Mouse (Mus musculus): ENCODE measurements around the gene Fam3a. TPM values are rescaled to one million over a fixed set of nuclear protein-coding genes. Genes with fewer than 3 reads are reported as not detected.

Fam3a gene
- polyA plus RNA-seq, 1 experiment from 2014 or later = 26.7 TPM

- Histone ChIP-seq H3K4me1 (ENCODE audit: control insufficient read depth, insufficient read depth, low read length) (no peaks in the 10 kb centered on the region), H3K4me2 (ENCODE audit: low read depth, low read length) (no peak overlapping the region), H3K27ac (replicated peaks; ENCODE audit: low read depth, low read length) (no peak overlapping the region), H3K36me3 (replicated peaks; ENCODE audit: control insufficient read depth, insufficient read depth, low read depth, low read length) (no peaks in the 10 kb centered on the region), H3K4me3 (ENCODE audit: low read depth, low read length) (no peak overlapping the region), H3K9ac (replicated peaks; ENCODE audit: low read length) (no peak overlapping the region), H3K9me3 (replicated peaks; ENCODE audit: control insufficient read depth, low read length) (no peaks in the 10 kb centered on the region), H3K27me3 (ENCODE audit: control insufficient read depth, insufficient read depth, low read length) (no peaks in the 10 kb centered on the region)
- DNase-seq (ENCODE audit: low spot score) = no peak
- no peak for ATAC-seq (replicated peaks; ENCODE audit: insufficient number of reproducible peaks, low FRiP score, low TSS enrichment, low read depth)
These were observed 31.4 kb upstream of the Fam3a start for GRCm38 (mm10) chrX:74424443-74424842.

GRCm38 (mm10) chrX:74413377-74413776 is 20.3 kb upstream of the Fam3a start:
- H3K4me3 ChIP-seq (ENCODE audit: low read depth, low read length) = no peak overlapping the region
- no peak overlapping the region for H3K4me2 ChIP-seq (ENCODE audit: low read depth, low read length)
- no peak overlapping the region for H3K27ac ChIP-seq (replicated peaks; ENCODE audit: low read depth, low read length)
- no peaks in the 10 kb centered on the region for H3K36me3 ChIP-seq (replicated peaks; ENCODE audit: control insufficient read depth, insufficient read depth, low read depth, low read length)
- DNase-seq (ENCODE audit: low spot score) (peak; percentile 79), ATAC-seq (replicated peaks; ENCODE audit: insufficient number of reproducible peaks, low FRiP score, low TSS enrichment, low read depth) (peak; percentile 39; the same call in 1 of the 2 replicates)
- no peaks in the 10 kb centered on the region for H3K27me3 ChIP-seq (ENCODE audit: control insufficient read depth, insufficient read depth, low read length)
- H3K9me3 ChIP-seq (replicated peaks; ENCODE audit: control insufficient read depth, low read length) = no peaks in the 10 kb centered on the region
- no peak overlapping the region for H3K9ac ChIP-seq (replicated peaks; ENCODE audit: low read length)
- H3K4me1 ChIP-seq (ENCODE audit: control insufficient read depth, insufficient read depth, low read length) = no peaks in the 10 kb centered on the region

- Histone ChIP-seq H3K4me3 (ENCODE audit: low read depth, low read length) (no peak overlapping the region), H3K27me3 (ENCODE audit: control insufficient read depth, insufficient read depth, low read length) (no peaks in the 10 kb centered on the region), H3K4me2 (ENCODE audit: low read depth, low read length) (no peak overlapping the region), H3K4me1 (ENCODE audit: control insufficient read depth, insufficient read depth, low read length) (no peaks in the 10 kb centered on the region), H3K9ac (replicated peaks; ENCODE audit: low read length) (no peak overlapping the region), H3K27ac (replicated peaks; ENCODE audit: low read depth, low read length) (no peak overlapping the region), H3K9me3 (replicated peaks; ENCODE audit: control insufficient read depth, low read length) (no peaks in the 10 kb centered on the region), H3K36me3 (replicated peaks; ENCODE audit: control insufficient read depth, insufficient read depth, low read depth, low read length) (no peaks in the 10 kb centered on the region)
- no peak for ATAC-seq (replicated peaks; ENCODE audit: insufficient number of reproducible peaks, low FRiP score, low TSS enrichment, low read depth)
- no peak for DNase-seq (ENCODE audit: low spot score)
- WGBS = 41% methylated on average over 2 of the region's 2 CpGs
These were observed 15.3 kb upstream of the Fam3a start for GRCm38 (mm10) chrX:74408340-74408739.

GRCm38 (mm10) chrX:74400136-74400535 is 7.1 kb upstream of the Fam3a start:
- no peak for DNase-seq (ENCODE audit: low spot score)
- no peaks in the 10 kb centered on the region for H3K9me3 ChIP-seq (replicated peaks; ENCODE audit: control insufficient read depth, low read length)
- no peaks in the 10 kb centered on the region for H3K27me3 ChIP-seq (ENCODE audit: control insufficient read depth, insufficient read depth, low read length)
- no peak overlapping the region for H3K9ac ChIP-seq (replicated peaks; ENCODE audit: low read length)
- ATAC-seq (replicated peaks; ENCODE audit: insufficient number of reproducible peaks, low FRiP score, low TSS enrichment, low read depth) = no peak
- H3K27ac ChIP-seq (replicated peaks; ENCODE audit: low read depth, low read length) = no peak overlapping the region
- WGBS = 93% methylated on average over 3 of the region's 3 CpGs
- no peak overlapping the region for H3K4me2 ChIP-seq (ENCODE audit: low read depth, low read length)
- no peak overlapping the region for H3K4me3 ChIP-seq (ENCODE audit: low read depth, low read length)
- H3K36me3 ChIP-seq (replicated peaks; ENCODE audit: control insufficient read depth, insufficient read depth, low read depth, low read length) = no peaks in the 10 kb centered on the region
- no peaks in the 10 kb centered on the region for H3K4me1 ChIP-seq (ENCODE audit: control insufficient read depth, insufficient read depth, low read length)

GRCm38 (mm10) chrX:74388153-74388552 is 4.9 kb downstream of the Fam3a start:
- Histone ChIP-seq H3K4me1 (ENCODE audit: control insufficient read depth, insufficient read depth, low read length) (no peaks in the 10 kb centered on the region), H3K9ac (replicated peaks; ENCODE audit: low read length) (no peak overlapping the region), H3K27ac (replicated peaks; ENCODE audit: low read depth, low read length) (no peak overlapping the region), H3K4me2 (ENCODE audit: low read depth, low read length) (no peak overlapping the region), H3K27me3 (ENCODE audit: control insufficient read depth, insufficient read depth, low read length) (no peaks in the 10 kb centered on the region), H3K4me3 (ENCODE audit: low read depth, low read length) (no peak overlapping the region), H3K36me3 (replicated peaks; ENCODE audit: control insufficient read depth, insufficient read depth, low read depth, low read length) (no peaks in the 10 kb centered on the region), H3K9me3 (replicated peaks; ENCODE audit: control insufficient read depth, low read length) (no peaks in the 10 kb centered on the region)
- no peak for DNase-seq (ENCODE audit: low spot score)
- ATAC-seq (replicated peaks; ENCODE audit: insufficient number of reproducible peaks, low FRiP score, low TSS enrichment, low read depth) = no peak

GRCm38 (mm10) chrX:74384451-74384850 is 8.6 kb downstream of the Fam3a start:
- 60% methylated on average over 2 of the region's 2 CpGs for WGBS
- DNase-seq (ENCODE audit: low spot score) (peak; percentile 9), ATAC-seq (replicated peaks; ENCODE audit: insufficient number of reproducible peaks, low FRiP score, low TSS enrichment, low read depth) (no peak)
- no peak overlapping the region for H3K9ac ChIP-seq (replicated peaks; ENCODE audit: low read length)
- H3K4me2 ChIP-seq (ENCODE audit: low read depth, low read length) = no peak overlapping the region
- H3K4me1 ChIP-seq (ENCODE audit: control insufficient read depth, insufficient read depth, low read length) = no peaks in the 10 kb centered on the region
- no peaks in the 10 kb centered on the region for H3K27me3 ChIP-seq (ENCODE audit: control insufficient read depth, insufficient read depth, low read length)
- no peaks in the 10 kb centered on the region for H3K9me3 ChIP-seq (replicated peaks; ENCODE audit: control insufficient read depth, low read length)
- no peaks in the 10 kb centered on the region for H3K36me3 ChIP-seq (replicated peaks; ENCODE audit: control insufficient read depth, insufficient read depth, low read depth, low read length)
- no peak overlapping the region for H3K27ac ChIP-seq (replicated peaks; ENCODE audit: low read depth, low read length)
- H3K4me3 ChIP-seq (ENCODE audit: low read depth, low read length) = no peak overlapping the region

- Histone ChIP-seq H3K27me3 (ENCODE audit: control insufficient read depth, insufficient read depth, low read length) (no peaks in the 10 kb centered on the region), H3K9me3 (replicated peaks; ENCODE audit: control insufficient read depth, low read length) (no peaks in the 10 kb centered on the region), H3K27ac (replicated peaks; ENCODE audit: low read depth, low read length) (no peak within 1 kb of the TSS), H3K36me3 (replicated peaks; ENCODE audit: control insufficient read depth, insufficient read depth, low read depth, low read length) (no peaks in the 10 kb centered on the region), H3K9ac (replicated peaks; ENCODE audit: low read length) (peak within 1 kb of the TSS; percentile 33), H3K4me2 (ENCODE audit: low read depth, low read length) (peak within 1 kb of the TSS; percentile 43), H3K4me3 (ENCODE audit: low read depth, low read length) (peak within 1 kb of the TSS; percentile 35), H3K4me1 (ENCODE audit: control insufficient read depth, insufficient read depth, low read length) (no peaks in the 10 kb centered on the region)
- ATAC-seq (replicated peaks; ENCODE audit: insufficient number of reproducible peaks, low FRiP score, low TSS enrichment, low read depth) (peak; percentile 88), DNase-seq (ENCODE audit: low spot score) (peak; percentile 91)
- 21% methylated on average over 32 of the region's 32 CpGs for WGBS
These were observed 20.1 kb downstream of the Fam3a start, which contains the start of the genes Ubl4a and Slc10a3 for GRCm38 (mm10) chrX:74372888-74373549. TSS of gene Ubl4a (minus strand) at chrX:74373218. TSS of gene Slc10a3 (minus strand) at chrX:74373349.

GRCm38 (mm10) chrX:74368209-74368909 is 24.7 kb downstream of the Fam3a start:
- peak; percentile 68 for ATAC-seq (replicated peaks; ENCODE audit: insufficient number of reproducible peaks, low FRiP score, low TSS enrichment, low read depth)

More at GRCm38 (mm10) chrX:74368209-74368909, 24.7 kb downstream of the Fam3a start:
- WGBS = 12% methylated on average over 43 of the region's 49 CpGs
- Histone ChIP-seq H3K9me3 (replicated peaks; ENCODE audit: control insufficient read depth, low read length) (no peaks in the 10 kb centered on the region), H3K4me2 (ENCODE audit: low read depth, low read length) (peak overlapping the region; percentile 54), H3K4me1 (ENCODE audit: control insufficient read depth, insufficient read depth, low read length) (no peaks in the 10 kb centered on the region), H3K36me3 (replicated peaks; ENCODE audit: control insufficient read depth, insufficient read depth, low read depth, low read length) (no peaks in the 10 kb centered on the region), H3K27me3 (ENCODE audit: control insufficient read depth, insufficient read depth, low read length) (no peaks in the 10 kb centered on the region), H3K9ac (replicated peaks; ENCODE audit: low read length) (peak overlapping the region; percentile 76), H3K4me3 (ENCODE audit: low read depth, low read length) (peak overlapping the region; percentile 52), H3K27ac (replicated peaks; ENCODE audit: low read depth, low read length) (0 out of 2 replicates have a peak overlapping the region, but pooled peaks have one; percentile 20)
- DNase-seq (ENCODE audit: low spot score) = peak; percentile 67
